Mouse (Mus musculus) frontal cortex, postnatal 10 days (tissue): ENCODE measurements around the gene Sept8.
"Not testable (repeated sequence)": the region's sequence is repeated elsewhere in the genome, so short reads cannot be mapped to it uniquely, and the experiment has no call there.

ENCODE experiments used
- DNase-seq, 2 experiments: peaks; one replicate each; pipeline ENCODE4 v3.0.0; 2022; ENCODE audit warnings: low spot score in 2 of 2, mixed read lengths in 1 of 2

Sept8 gene

GRCm38 (mm10) chr11:53525461-53525860 lies 6.4 kb downstream of the Sept8 start:
- DNase-seq = no peak

- DNase-seq = no peak
These were observed 9.6 kb downstream of the Sept8 start for GRCm38 (mm10) chr11:53528397-53529252.

DNA sequence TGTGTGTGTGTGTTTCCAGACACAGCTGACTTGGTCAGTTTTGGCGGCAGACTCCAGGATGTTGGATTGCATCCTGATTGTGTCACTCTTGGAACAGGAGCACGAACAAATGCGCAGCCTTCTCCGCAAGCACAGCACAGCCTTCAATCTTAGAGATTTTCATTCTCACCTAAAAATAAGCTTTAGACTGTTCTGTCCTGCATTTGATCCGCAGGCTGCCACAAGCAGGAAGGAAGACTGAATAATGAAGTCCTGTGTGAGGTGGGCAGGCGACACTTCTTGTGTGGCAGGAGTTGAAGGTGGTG lies 10.1 kb downstream of the Sept8 start:
- DNase-seq = no peak

DNA sequence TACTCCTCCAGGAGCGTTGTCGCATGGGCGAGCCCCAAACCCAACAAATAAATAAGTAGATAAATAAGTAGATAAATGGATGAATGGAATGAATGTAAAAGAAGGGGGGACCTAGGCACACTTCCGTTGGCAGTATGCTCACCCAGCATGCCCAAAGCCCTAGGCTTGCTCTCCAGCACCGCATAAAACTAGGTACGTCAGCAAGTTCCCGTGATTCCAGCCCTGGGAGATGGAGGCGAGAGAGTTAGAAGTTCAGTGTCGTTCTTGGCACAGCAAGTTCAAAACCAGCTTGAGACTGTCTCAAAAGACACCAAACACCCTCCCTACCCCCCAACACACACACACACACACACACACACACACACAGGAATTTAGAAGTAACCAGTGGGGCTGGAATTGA lies 10.9 kb downstream of the Sept8 start:
- DNase-seq = no peak

- no peak for DNase-seq
These were observed 12.6 kb downstream of the Sept8 start for GRCm38 (mm10) chr11:53531578-53532230.

DNA sequence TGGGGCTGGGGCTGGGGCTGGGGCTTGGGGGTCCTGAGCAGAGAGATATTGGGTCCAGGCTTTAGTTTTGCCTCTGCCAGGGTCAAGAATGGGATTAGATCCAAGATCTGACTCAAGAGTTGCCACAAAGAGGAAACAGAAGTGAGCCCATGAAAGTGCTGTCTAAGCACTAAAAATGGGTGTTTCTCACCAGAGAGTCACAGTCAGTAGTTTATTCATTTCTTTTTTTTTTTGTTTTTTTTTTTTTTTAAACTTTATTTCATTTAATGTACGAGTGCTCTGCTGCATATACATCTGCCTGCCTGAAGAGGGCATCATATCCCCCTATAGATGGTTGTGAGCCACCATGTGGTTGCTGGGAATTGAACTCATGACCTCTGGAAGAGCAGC lies 13.2 kb downstream of the Sept8 start:
- DNase-seq = no peak

DNA sequence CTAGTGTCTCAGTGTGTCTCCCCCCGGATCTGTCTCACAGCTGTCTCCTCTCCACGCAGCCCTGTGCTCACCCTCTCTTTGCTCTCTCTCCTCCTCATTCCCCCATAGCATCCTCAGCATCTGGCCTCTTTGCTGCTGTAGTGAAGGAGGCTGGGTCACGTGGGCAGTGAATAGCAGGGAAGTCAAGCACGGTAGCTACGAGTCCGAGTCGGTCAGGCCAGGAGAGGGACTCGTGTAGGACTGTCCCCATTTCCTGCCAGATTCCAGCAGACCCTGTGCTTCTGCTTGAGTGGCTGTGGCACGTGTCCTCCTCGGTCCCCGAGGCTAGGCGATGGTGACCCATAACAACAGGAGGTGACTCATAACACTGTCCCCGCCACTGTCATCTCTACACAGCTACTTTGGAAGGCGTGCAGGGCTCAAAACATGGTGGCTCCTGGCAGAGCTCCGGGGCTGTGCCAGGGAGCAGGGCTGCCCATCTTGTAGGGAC lies 20.0 kb downstream of the Sept8 start:
- no peak for DNase-seq

DNA sequence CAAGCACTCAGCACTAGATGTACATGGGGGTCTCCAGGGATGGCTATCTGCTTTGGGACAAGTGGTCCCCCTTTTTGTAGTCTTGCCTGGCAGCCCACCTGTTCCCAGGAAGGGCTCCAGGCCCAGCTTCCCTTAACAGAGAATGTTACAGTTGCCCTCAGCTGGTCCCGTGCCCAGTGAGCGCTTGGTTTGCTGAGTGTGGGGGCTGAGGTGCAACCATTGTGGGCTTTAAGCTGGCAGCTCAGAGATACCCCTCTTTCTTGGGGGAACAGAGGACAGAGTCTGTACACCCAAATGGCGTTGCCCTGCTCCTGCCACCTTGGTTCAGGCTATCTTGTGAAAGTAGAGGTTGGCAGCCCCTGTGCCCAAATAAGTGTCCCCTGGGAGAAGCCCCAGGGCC lies 21.3 kb downstream of the Sept8 start:
- no peak for DNase-seq

GRCm38 (mm10) chr11:53541222-53541621 lies 22.2 kb downstream of the Sept8 start:
- no peak for DNase-seq

GRCm38 (mm10) chr11:53543021-53543420 lies 24.0 kb downstream of the Sept8 start:
- no peak for DNase-seq

GRCm38 (mm10) chr11:53546271-53546670 lies 27.2 kb downstream of the Sept8 start:
- DNase-seq = peak in 1 of 2 experiments; percentile 20

- no peak for DNase-seq
These were observed 28.5 kb downstream of the Sept8 start for GRCm38 (mm10) chr11:53547566-53547965.

DNA sequence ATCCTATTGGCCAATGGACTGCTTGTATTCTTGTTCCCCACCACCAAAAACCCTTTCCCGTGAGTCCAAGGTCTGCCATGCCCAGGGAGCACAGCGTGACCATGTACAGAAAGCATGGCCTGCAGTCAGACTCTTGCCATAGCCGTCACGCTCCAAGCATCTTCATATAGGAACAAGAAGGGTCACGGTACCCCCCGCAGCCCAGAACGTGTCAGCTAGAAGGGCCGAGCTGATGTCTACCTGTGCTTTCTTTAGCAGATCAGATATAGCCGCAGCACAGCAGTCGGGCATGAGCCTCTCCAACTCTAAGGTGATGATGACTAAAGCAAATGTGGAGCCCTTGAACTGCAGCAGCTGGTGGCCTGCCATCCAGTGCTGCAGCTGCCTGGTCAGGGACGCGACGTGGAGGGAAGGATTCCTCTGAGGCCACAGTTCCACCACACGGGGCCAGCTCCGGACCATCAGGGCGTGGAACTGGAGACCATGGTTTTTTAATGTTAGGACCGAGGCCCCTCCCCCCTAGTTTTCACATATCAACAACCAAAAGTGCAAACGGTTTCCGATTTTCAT lies 29.1 kb downstream of the Sept8 start:
- no peak for DNase-seq

GRCm38 (mm10) chr11:53550714-53551113 lies 31.7 kb downstream of the Sept8 start:
- no peak for DNase-seq

DNA sequence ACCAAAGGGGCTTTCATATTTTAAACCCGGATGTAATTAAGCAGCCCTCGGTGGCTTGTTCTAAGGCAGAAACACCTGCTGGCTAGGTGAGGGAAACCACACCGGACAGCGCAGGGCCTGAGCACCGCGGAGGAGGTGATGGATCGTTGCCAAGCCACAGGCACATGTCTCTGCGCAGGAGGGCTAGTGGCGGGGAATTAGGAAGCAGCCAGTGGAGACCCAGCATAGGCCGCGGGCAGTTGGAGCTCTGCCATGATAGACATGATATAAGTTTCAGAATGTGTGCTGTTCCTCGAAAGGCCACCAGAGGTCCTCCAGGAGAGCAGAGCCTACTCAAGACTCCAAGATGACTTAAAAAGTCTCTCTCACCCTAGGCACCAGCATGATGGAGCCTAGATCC lies 32.7 kb downstream of the Sept8 start:
- no peak for DNase-seq

DNA sequence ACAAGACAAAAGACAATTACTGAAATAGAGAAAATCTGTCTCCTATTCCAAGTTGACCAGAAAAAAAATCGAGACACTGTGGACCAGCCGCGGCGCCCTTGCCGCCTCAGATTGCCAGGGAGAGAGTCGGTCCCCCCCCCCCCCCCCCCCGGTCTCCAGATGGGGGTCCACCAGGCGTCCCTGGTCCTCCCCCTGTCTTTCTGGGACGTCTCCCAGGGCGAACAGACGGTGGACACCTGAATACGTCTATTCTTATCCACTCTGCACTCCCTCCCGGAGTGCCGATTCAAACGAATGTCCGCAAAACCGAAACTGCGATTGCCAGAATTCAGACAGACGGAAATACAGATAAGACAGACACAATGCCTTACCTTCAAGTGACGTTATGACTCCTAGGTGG lies 37.5 kb downstream of the Sept8 start:
- DNase-seq = not testable (repeated sequence)

DNA sequence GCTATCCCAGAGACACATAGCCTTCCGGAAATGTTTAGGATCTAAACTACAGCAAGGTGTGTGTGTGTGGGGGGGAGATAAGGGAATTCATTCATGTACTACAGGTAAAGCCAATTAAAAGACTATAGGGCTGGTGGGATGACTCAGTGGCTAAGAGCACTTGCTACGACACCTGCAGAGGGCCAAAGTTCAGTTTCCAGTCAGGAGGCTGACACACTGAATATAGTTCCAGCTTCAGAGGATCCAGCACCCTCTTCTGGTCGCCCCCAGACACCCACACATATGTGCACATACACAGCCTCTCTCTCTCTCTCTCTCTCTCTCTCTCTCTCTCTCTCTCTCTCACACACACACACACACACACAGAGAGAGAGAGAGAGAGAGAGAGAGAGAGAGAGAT lies 38.9 kb downstream of the Sept8 start:
- DNase-seq = not testable (repeated sequence)

- DNase-seq = not testable (repeated sequence)
These were observed 40.9 kb downstream of the Sept8 start for GRCm38 (mm10) chr11:53559980-53560379.

GRCm38 (mm10) chr11:53561986-53562385 lies 42.9 kb downstream of the Sept8 start:
- no peak for DNase-seq

GRCm38 (mm10) chr11:53566646-53567045 lies 47.6 kb downstream of the Sept8 start:
- DNase-seq = no peak

- peak; percentile 91 to 93 for DNase-seq
These were observed 48.4 kb downstream of the Sept8 start, which contains the start of gene Kif3a for GRCm38 (mm10) chr11:53567224-53568014. Kif3a (plus strand) TSS chr11:53567379.

- DNase-seq = no peak
These were observed 61.5 kb downstream of the Sept8 start for GRCm38 (mm10) chr11:53580562-53580961.
